Mouse (Mus musculus) retina, postnatal 1 day (tissue): Measurements from ENCODE around the gene Olfr818.
"Not testable (repeated sequence)": the region's sequence is repeated elsewhere in the genome, so short reads cannot be mapped to it uniquely, and the experiment has no call there.

Experiments used
- DNase-seq: peaks from one replicate; pipeline ENCODE4 v3.0.0-alpha.2; 2012

Gene Olfr818

DNA sequence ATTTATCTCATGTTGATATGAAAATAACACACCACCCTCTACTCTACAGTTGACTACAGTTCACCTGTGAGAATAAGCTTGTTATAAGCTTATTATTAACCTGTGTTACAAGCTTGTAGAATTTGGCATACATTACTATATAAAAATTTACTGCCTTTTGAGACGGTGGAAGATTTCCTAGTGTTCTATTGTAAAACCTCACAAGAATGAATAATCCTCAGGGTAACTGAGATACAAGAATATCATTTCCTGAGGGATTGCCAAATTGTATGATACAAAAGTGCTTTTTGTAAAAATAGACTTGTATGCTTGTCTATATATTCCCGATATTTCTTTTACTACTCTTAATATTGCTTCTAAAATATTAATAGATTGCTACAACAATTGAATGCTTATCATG lies at the start of gene Olfr818:
Gene Olfr818 (minus strand): TSS at position 101 of the 400 bp plus-strand sequence.
- DNase-seq, result no peak

DNA sequence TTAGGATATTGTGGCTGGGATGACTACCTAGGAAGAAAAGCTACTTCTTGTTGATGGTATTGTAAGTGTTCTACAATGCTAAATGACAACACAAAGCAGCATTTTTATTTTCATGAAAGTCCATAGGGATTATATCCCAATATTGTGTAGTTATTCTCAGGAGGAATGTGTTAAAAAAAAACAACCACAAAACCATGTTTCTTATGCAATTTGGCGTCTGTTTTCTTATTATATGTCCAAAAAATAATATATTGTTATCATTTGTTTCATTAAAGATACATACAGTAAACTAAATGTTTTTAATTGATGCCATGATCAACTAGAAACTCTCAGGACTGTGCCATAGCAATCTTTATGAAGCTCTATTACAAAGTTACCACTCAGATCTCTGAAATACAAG lies 36.1 kb upstream of the Olfr818 start, which contains the start of gene Gm10310:
Gene Gm10310 (minus strand): TSS at position 101 of the 400 bp plus-strand sequence.
- not testable (repeated sequence) for DNase-seq

DNA sequence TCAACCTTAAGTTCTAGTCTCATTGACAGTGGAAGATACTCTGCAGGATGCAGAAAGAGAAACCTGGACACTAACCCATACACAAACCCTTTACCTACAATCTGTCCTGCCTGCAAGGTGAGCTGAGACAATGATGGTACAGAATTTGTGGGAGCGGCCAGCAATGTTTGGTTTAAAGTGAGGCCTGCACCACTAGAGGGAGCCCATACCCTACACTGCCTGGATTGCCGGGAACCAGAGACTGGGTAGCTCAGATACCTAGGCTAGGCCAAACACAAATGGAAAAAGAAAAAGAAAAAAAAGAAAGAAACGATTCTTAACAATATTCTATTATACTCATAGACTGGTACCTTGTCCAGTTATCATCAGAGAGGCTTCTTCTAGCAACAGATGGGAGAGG lies 33.0 kb upstream of the Olfr818 start:
- not testable (repeated sequence) for DNase-seq

DNA sequence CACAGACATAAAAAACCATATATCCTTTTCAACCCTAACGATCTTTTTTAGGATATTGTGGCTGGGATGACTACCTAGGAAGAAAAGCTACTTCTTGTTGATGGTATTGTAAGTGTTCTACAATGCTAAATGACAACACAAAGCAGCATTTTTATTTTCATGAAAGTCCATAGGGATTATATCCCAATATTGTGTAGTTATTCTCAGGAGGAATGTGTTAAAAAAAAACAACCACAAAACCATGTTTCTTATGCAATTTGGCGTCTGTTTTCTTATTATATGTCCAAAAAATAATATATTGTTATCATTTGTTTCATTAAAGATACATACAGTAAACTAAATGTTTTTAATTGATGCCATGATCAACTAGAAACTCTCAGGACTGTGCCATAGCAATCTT lies 27.1 kb upstream of the Olfr818 start, which contains the start of gene Olfr247:
Gene Olfr247 (minus strand): TSS at position 101 of the 400 bp plus-strand sequence.
- not testable (repeated sequence) for DNase-seq

DNA sequence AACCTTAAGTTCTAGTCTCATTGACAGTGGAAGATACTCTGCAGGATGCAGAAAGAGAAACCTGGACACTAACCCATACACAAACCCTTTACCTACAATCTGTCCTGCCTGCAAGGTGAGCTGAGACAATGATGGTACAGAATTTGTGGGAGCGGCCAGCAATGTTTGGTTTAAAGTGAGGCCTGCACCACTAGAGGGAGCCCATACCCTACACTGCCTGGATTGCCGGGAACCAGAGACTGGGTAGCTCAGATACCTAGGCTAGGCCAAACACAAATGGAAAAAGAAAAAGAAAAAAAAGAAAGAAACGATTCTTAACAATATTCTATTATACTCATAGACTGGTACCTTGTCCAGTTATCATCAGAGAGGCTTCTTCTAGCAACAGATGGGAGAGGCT lies 24.1 kb upstream of the Olfr818 start:
- DNase-seq, result not testable (repeated sequence)

DNA sequence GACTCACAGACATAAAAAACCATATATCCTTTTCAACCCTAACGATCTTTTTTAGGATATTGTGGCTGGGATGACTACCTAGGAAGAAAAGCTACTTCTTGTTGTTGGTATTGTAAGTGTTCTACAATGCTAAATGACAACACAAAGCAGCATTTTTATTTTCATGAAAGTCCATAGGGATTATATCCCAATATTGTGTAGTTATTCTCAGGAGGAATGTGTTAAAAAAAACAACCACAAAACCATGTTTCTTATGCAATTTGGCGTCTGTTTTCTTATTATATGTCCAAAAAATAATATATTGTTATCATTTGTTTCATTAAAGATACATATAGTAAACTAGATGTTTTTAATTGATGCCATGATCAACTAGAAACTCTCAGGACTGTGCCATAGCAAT lies 18.3 kb upstream of the Olfr818 start, which contains the start of gene Olfr819:
Gene Olfr819 (minus strand): TSS at position 101 of the 400 bp plus-strand sequence.
- not testable (repeated sequence) for DNase-seq

DNA sequence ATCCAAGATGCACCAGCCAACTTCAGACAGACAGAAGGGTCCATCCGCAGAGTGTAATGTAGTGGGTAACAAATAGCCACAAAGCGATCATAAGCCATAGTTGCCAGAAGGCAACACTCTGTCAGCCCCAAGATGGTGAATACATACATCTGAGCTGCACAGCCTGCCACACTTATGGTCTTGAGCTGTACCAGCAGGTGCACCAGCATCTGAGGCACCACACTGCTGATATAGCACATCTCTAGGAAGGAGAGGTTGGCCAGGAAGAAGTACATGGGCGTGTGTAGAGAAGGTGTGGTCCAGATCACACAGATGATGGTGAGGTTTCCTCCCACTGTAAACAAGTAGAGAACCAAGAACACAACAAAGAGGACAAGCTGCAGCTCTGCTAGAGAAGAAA lies 17.3 kb upstream of the Olfr818 start:
- DNase-seq, result not testable (repeated sequence)

DNA sequence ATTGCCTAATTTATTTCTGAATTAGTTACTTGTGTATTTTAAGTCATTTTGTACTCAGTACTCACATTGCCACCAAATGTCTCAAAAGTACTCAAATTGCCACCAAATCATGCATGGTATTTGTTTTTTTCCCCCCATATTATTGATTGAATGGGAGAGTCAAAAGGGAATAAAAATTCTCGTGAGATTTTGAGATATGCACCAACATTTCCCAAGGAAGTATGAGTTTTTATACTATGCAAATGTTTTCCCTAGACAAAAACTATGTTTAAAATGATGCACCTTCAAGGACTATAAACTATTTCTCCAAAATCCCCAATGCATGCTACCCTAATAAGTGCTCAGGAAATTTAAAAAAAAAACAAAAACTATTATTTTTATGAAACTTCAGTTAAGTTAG lies 33.4 kb downstream of the Olfr818 start, which contains the start of gene Olfr816:
Gene Olfr816 (minus strand): TSS at position 101 of the 400 bp plus-strand sequence.
- no peak for DNase-seq

DNA sequence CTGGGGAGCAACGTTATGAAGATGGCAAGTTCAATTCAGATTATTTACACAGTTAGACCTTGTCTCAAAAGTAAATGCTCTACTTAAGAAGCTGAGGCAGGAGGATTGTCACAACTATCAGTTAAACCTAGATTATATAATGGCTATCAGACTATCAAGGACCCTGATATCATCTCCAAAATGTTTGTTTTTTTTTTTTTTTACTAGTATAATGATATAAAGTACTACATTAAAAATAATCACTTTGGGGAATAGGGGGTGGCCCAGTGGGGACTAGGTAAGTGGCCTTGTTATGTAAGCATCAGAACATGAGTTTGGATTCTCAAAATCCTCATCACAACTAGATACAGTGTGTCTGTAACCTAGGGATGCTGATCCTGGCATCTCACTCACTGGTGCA lies 43.1 kb downstream of the Olfr818 start, which contains the start of gene Olfr815:
Gene Olfr815 (minus strand): TSS at position 101 of the 400 bp plus-strand sequence.
- not testable (repeated sequence) for DNase-seq
